Comparison of ENCODE assay signal across 8 mouse cellular contexts in genomic region chr13:109440331-109440730, GRCm38 (mm10).
A peak's percentile ranks its signal among the peaks of the same experiment; 100 is the strongest.
DNase-seq lines count a peak whose midpoint lies in the region; ATAC-seq and TF ChIP-seq lines count a peak whose summit lies in the region.

No protein-coding gene starts in this region.

- peak overlapping the region; percentile 58 for H3K9ac ChIP-seq in forebrain, embryonic 12.5 days
- H3K9ac ChIP-seq in heart, postnatal 0 days (replicated peaks; ENCODE audit: low read depth, low read length): peak overlapping the region; percentile 66
- no peak overlapping the region for H3K9ac ChIP-seq in liver, embryonic 14.5 days (replicated peaks)
- H3K9ac ChIP-seq in neural tube, embryonic 11.5 days (ENCODE audit: low read length): peak overlapping the region; percentile 57; the same call in 1 of the 2 replicates

- peak overlapping the region; percentile 88 for H3K27ac ChIP-seq in forebrain, embryonic 12.5 days
- peak overlapping the region; percentile 87 for H3K27ac ChIP-seq in heart, postnatal 0 days (ENCODE audit: low read depth)
- H3K27ac ChIP-seq in liver, embryonic 14.5 days: no peak overlapping the region
- peak overlapping the region; percentile 65; the same call in 1 of the 2 replicates for H3K27ac ChIP-seq in neural tube, embryonic 11.5 days (ENCODE audit: low read depth, low read length)

- DNase-seq in 416B (ENCODE audit: low read depth): peak; percentile 97
- DNase-seq in brain, embryonic 18.5 days (ENCODE audit: low read depth, low spot score): peak; percentile 89
- peak; percentile 94 for DNase-seq in heart, postnatal 0 days (ENCODE audit: low spot score)
- peak; percentile 76 to 84 for DNase-seq in kidney, postnatal 25 days
- DNase-seq in liver, embryonic 14.5 days (ENCODE audit: low read depth in 3 of 3, low spot score in 3 of 3): peak; percentile 17 to 41 (median 23)
- DNase-seq in neural tube, embryonic 11.5 days (ENCODE audit: low spot score): peak; percentile 59
- peak; percentile 52 for DNase-seq in testis, postnatal 10 days (ENCODE audit: low spot score)

- no peaks in the 10 kb centered on the region for H3K27me3 ChIP-seq in forebrain, embryonic 12.5 days
- no peaks in the 10 kb centered on the region for H3K27me3 ChIP-seq in heart, postnatal 0 days (ENCODE audit: control insufficient read depth, insufficient read depth, low read length)
- H3K27me3 ChIP-seq in liver, embryonic 14.5 days (ENCODE audit: control insufficient read depth, insufficient read depth, low read length): no peaks in the 10 kb centered on the region
- no peaks in the 10 kb centered on the region for H3K27me3 ChIP-seq in neural tube, embryonic 11.5 days (ENCODE audit: control insufficient read depth, insufficient read depth, low read length)

- TF ChIP-seq EP300 in heart, postnatal 0 days (IDR thresholded peaks at IDR 0.05; ENCODE audit: low read depth): no peak
- TF ChIP-seq EP300 in liver, embryonic 14.5 days (IDR thresholded peaks at IDR 0.05; ENCODE audit: low read depth): no peak

- ATAC-seq in forebrain, embryonic 12.5 days (ENCODE audit: low FRiP score): peak; percentile 76
- peak; percentile 82 for ATAC-seq in heart, postnatal 0 days (ENCODE audit: insufficient read depth, low read depth)
- ATAC-seq in liver, embryonic 14.5 days (ENCODE audit: insufficient read depth): peak; percentile 64; the same call in 1 of the 2 replicates
- ATAC-seq in neural tube, embryonic 11.5 days (ENCODE audit: insufficient read depth, low FRiP score, low TSS enrichment): peak; percentile 62

- H3K4me3 ChIP-seq in forebrain, embryonic 12.5 days (replicated peaks): peak overlapping the region; percentile 52
- H3K4me3 ChIP-seq in heart, postnatal 0 days (ENCODE audit: low read depth, low read length): peak overlapping the region; percentile 73
- H3K4me3 ChIP-seq in liver, embryonic 14.5 days (ENCODE audit: insufficient read depth in 1 of 2, low read depth in 2 of 2, low read length in 2 of 2): peak overlapping the region; percentile 21 to 35
- peak overlapping the region; percentile 39 for H3K4me3 ChIP-seq in neural tube, embryonic 11.5 days (ENCODE audit: low read depth, low read length)

- WGBS in forebrain, embryonic 12.5 days: under 1% methylated on average over 8 of the region's 8 CpGs
- WGBS in heart, postnatal 0 days: 1% methylated on average over 8 of the region's 8 CpGs
- WGBS in liver, embryonic 14.5 days (ENCODE audit: insufficient replicate concordance): 2% methylated on average over 8 of the region's 8 CpGs
- 4% methylated on average over 8 of the region's 8 CpGs for WGBS in neural tube, embryonic 11.5 days

- no peaks in the 10 kb centered on the region for H3K9me3 ChIP-seq in forebrain, embryonic 12.5 days
- H3K9me3 ChIP-seq in heart, postnatal 0 days (replicated peaks; ENCODE audit: control insufficient read depth, low read length): no peaks in the 10 kb centered on the region
- H3K9me3 ChIP-seq in liver, embryonic 14.5 days (ENCODE audit: control insufficient read depth, low read length): no peaks in the 10 kb centered on the region
- H3K9me3 ChIP-seq in neural tube, embryonic 11.5 days (ENCODE audit: control insufficient read depth, low read length): no peaks in the 10 kb centered on the region

- no peaks in the 10 kb centered on the region for H3K36me3 ChIP-seq in forebrain, embryonic 12.5 days (replicated peaks)
- H3K36me3 ChIP-seq in heart, postnatal 0 days (replicated peaks; ENCODE audit: control insufficient read depth, insufficient read depth, low read length): no peaks in the 10 kb centered on the region
- no peaks in the 10 kb centered on the region for H3K36me3 ChIP-seq in liver, embryonic 14.5 days (replicated peaks; ENCODE audit: control insufficient read depth, insufficient read depth, low read depth)
- H3K36me3 ChIP-seq in neural tube, embryonic 11.5 days (ENCODE audit: control insufficient read depth, insufficient read depth, low read length): no peaks in the 10 kb centered on the region

- no peak for TF ChIP-seq CTCF in heart, postnatal 0 days (IDR thresholded peaks at IDR 0.05; ENCODE audit: low read depth)
- no peak for TF ChIP-seq CTCF in liver, embryonic 14.5 days (IDR thresholded peaks at IDR 0.05; ENCODE audit: low read depth)

- H3K4me1 ChIP-seq in forebrain, embryonic 12.5 days: peaks cover 28% of the 10 kb centered on the region
- H3K4me1 ChIP-seq in heart, postnatal 0 days (ENCODE audit: control insufficient read depth, insufficient read depth): peaks cover 6% of the 10 kb centered on the region
- no peaks in the 10 kb centered on the region for H3K4me1 ChIP-seq in liver, embryonic 14.5 days (replicated peaks; ENCODE audit: control insufficient read depth in 2 of 2, insufficient read depth in 2 of 2, low read length in 1 of 2)
- peaks cover 4% of the 10 kb centered on the region; the same call in 1 of the 2 replicates for H3K4me1 ChIP-seq in neural tube, embryonic 11.5 days (ENCODE audit: control insufficient read depth, insufficient read depth, low read length)

- H3K4me2 ChIP-seq in forebrain, embryonic 12.5 days: peak overlapping the region; percentile 69
- peak overlapping the region; percentile 93 for H3K4me2 ChIP-seq in heart, postnatal 0 days (ENCODE audit: low read depth, low read length)
- peak overlapping the region; percentile 37 for H3K4me2 ChIP-seq in liver, embryonic 14.5 days (ENCODE audit: low read depth)
- H3K4me2 ChIP-seq in neural tube, embryonic 11.5 days (ENCODE audit: low read depth): peak overlapping the region; percentile 57

Comparison
In these comparisons a context has a peak if more than half of its experiments do, and no peak if none do; other contexts are left out.
1. DNase-seq: peak in every context shown above with its lines; median percentile 97 in 416B; 94 in heart, postnatal 0 days; 89 in brain, embryonic 18.5 days; 80 in kidney, postnatal 25 days; 59 in neural tube, embryonic 11.5 days; 52 in testis, postnatal 10 days; 23 in liver, embryonic 14.5 days.
2. H3K4me2 ChIP-seq: peak in every context shown above with its lines; median percentile 93 in heart, postnatal 0 days; 69 in forebrain, embryonic 12.5 days; 57 in neural tube, embryonic 11.5 days; 37 in liver, embryonic 14.5 days.